Mouse (Mus musculus) liver, postnatal 0 days (tissue): ENCODE measurements around the gene Rbpj. TPM values are rescaled to one million over a fixed set of nuclear protein-coding genes. Genes with fewer than 3 reads are reported as not detected.

Experiments used
- ATAC-seq: fragments of 200-750 bp; cut with Nextera tagmentation; 2 replicates; pipeline ENCODE4 v1.8.0; 2017; ENCODE audit warnings: mild to moderate bottlenecking, moderate library complexity
- DNase-seq: peaks from one replicate; pipeline ENCODE4 v3.0.0-alpha.2; 2016
- H3K27ac ChIP-seq: fragments of 300-500 bp; sonication (generic); 2 replicates; pipeline ENCODE4 v1.5.1; 2014; ENCODE audit warnings: antibody characterized with exemption, moderate library complexity, mild to moderate bottlenecking, low read depth
- H3K27me3 ChIP-seq: fragments of 300-500 bp; sonication (generic); 2 replicates; pipeline ENCODE4 v1.6.1; 2014; ENCODE audit warnings: low read length, control low read depth, mixed read lengths; ENCODE audit not compliant: insufficient read depth
- H3K36me3 ChIP-seq: fragments of 300-500 bp; sonication (generic); replicated peaks from 2 replicates; pipeline ENCODE4 v1.6.1; 2014; ENCODE audit warnings: mild to moderate bottlenecking, control low read depth, low read length, moderate library complexity, mixed read lengths; ENCODE audit not compliant: insufficient read depth
- H3K4me1 ChIP-seq: fragments of 300-500 bp; sonication (generic); 2 replicates; pipeline ENCODE4 v1.6.1; 2014; ENCODE audit warnings: antibody characterized with exemption, mild to moderate bottlenecking, control low read depth; ENCODE audit not compliant: insufficient read depth
- H3K4me2 ChIP-seq: fragments of 300-500 bp; sonication (generic); 2 replicates; pipeline ENCODE4 v1.6.1; 2014; ENCODE audit warnings: low read depth, mild to moderate bottlenecking, low read length, moderate library complexity, mixed read lengths
- H3K4me3 ChIP-seq: fragments of 300-500 bp; sonication (generic); 2 replicates; pipeline ENCODE4 v1.5.1; 2014; ENCODE audit warnings: low read depth, low read length
- H3K9ac ChIP-seq: fragments of 300-500 bp; sonication (generic); replicated peaks from 2 replicates; pipeline ENCODE4 v1.6.1; 2014; ENCODE audit warnings: mild to moderate bottlenecking, moderate library complexity
- H3K9me3 ChIP-seq: fragments of 300-500 bp; sonication (generic); 2 replicates; pipeline ENCODE4 v1.6.1; 2016; ENCODE audit warnings: mild to moderate bottlenecking, control low read depth, low read length, mixed read lengths
- CTCF ChIP-seq: sonication (generic); IDR thresholded peaks from 2 replicates; pipeline ENCODE4 v1.5.1; 2016; ENCODE audit warnings: antibody characterized with exemption, low read depth
- EP300 ChIP-seq: IDR thresholded peaks from 2 replicates; pipeline ENCODE4 v1.6.1; 2016; ENCODE audit warnings: antibody characterized with exemption, low read depth, mild to moderate bottlenecking
- WGBS: fragments of 180-500 bp; shearing (Covaris S2); extraction: QIAGEN DNeasy Blood & Tissue Kit; methylation state at CpG from one replicate; pipeline ENCODE4 v1.1.7; 2014; ENCODE audit not compliant: insufficient replicate concordance; 5-methylcytosine and 5-hydroxymethylcytosine counted together
- polyA plus RNA-seq: library from polyadenylated mRNA; unstranded; fragments of >200 nt; fragmentation: Nextera tagmentation; extraction: Ambion mirVana; gene quantifications from 2 replicates; pipeline ENCODE4 v1.2.1, GENCODE M21; 2015

The Rbpj gene
- polyA plus RNA-seq: 6.1 and 6.4 TPM in 2 replicates

- 77% methylated on average over 9 of the region's 9 CpGs for WGBS
Observed at GRCm38 (mm10) chr5:53465883-53466282, at the start of gene Rbpj. Gene Rbpj (plus strand): TSS chr5:53466152.

GRCm38 (mm10) chr5:53420777-53421176 lies 45.2 kb upstream of the Rbpj start:
- TF ChIP-seq EP300 (no peak), CTCF (no peak)
- DNase-seq (no peak), ATAC-seq (no peak)
- H3K4me3 ChIP-seq: no peak overlapping the region
- H3K4me1 ChIP-seq: no peaks in the 10 kb centered on the region
- H3K27me3 ChIP-seq: no peaks in the 10 kb centered on the region
- H3K36me3 ChIP-seq: no peaks in the 10 kb centered on the region
- WGBS: 40% methylated on average over 1 of the region's 1 CpGs
- no peak overlapping the region for H3K4me2 ChIP-seq
- no peaks in the 10 kb centered on the region for H3K9me3 ChIP-seq
- H3K9ac ChIP-seq: no peak overlapping the region
- H3K27ac ChIP-seq: no peak overlapping the region

More at GRCm38 (mm10) chr5:53465883-53466282, at the start of gene Rbpj:
- Histone ChIP-seq H3K9me3 (no peaks in the 10 kb centered on the region), H3K4me2 (no peak within 1 kb of the TSS), H3K4me1 (no peaks in the 10 kb centered on the region), H3K9ac (no peak within 1 kb of the TSS), H3K27ac (no peak within 1 kb of the TSS), H3K4me3 (no peak within 1 kb of the TSS), H3K36me3 (no peaks in the 10 kb centered on the region), H3K27me3 (no peaks in the 10 kb centered on the region)
- ATAC-seq (no peak), DNase-seq (no peak)
- TF ChIP-seq EP300 (no peak), CTCF (no peak)

GRCm38 (mm10) chr5:53421291-53421690 lies 44.7 kb upstream of the Rbpj start:
- Histone ChIP-seq H3K36me3 (no peaks in the 10 kb centered on the region), H3K9ac (no peak overlapping the region), H3K9me3 (no peaks in the 10 kb centered on the region), H3K27me3 (no peaks in the 10 kb centered on the region), H3K4me3 (no peak overlapping the region), H3K27ac (no peak overlapping the region), H3K4me2 (no peak overlapping the region), H3K4me1 (no peaks in the 10 kb centered on the region)
- DNase-seq (no peak), ATAC-seq (no peak)
- no peak for TF ChIP-seq EP300
- no peak for TF ChIP-seq CTCF
- WGBS: 29% methylated on average over 4 of the region's 4 CpGs

- Histone ChIP-seq H3K4me1 (no peaks in the 10 kb centered on the region), H3K27ac (no peak overlapping the region), H3K4me3 (no peak overlapping the region), H3K4me2 (no peak overlapping the region), H3K9ac (no peak overlapping the region), H3K9me3 (no peaks in the 10 kb centered on the region), H3K36me3 (no peaks in the 10 kb centered on the region), H3K27me3 (no peaks in the 10 kb centered on the region)
- 72% methylated on average over 4 of the region's 4 CpGs for WGBS
- no peak for TF ChIP-seq EP300
- TF ChIP-seq CTCF: no peak
- DNase-seq: no peak
- no peak for ATAC-seq
Observed at GRCm38 (mm10) chr5:53427411-53427810, 38.5 kb upstream of the Rbpj start.

- H3K9ac ChIP-seq: no peak overlapping the region
- H3K27me3 ChIP-seq: no peaks in the 10 kb centered on the region
- DNase-seq: no peak
- no peaks in the 10 kb centered on the region for H3K9me3 ChIP-seq
- H3K4me2 ChIP-seq: no peak overlapping the region
- H3K36me3 ChIP-seq: no peaks in the 10 kb centered on the region
- H3K4me3 ChIP-seq: no peak overlapping the region
- ATAC-seq: no peak
- no peak overlapping the region for H3K27ac ChIP-seq
- 52% methylated on average over 10 of the region's 10 CpGs for WGBS
- no peak for TF ChIP-seq CTCF
- no peak for TF ChIP-seq EP300
- H3K4me1 ChIP-seq: no peaks in the 10 kb centered on the region
Observed at GRCm38 (mm10) chr5:53429683-53430477, 36.1 kb upstream of the Rbpj start.

- DNase-seq (no peak), ATAC-seq (no peak)
- Histone ChIP-seq H3K4me3 (no peak overlapping the region), H3K9ac (no peak overlapping the region), H3K4me1 (no peaks in the 10 kb centered on the region; the same call in 1 of the 2 replicates), H3K27me3 (no peaks in the 10 kb centered on the region), H3K4me2 (no peak overlapping the region), H3K9me3 (no peaks in the 10 kb centered on the region), H3K36me3 (no peaks in the 10 kb centered on the region), H3K27ac (no peak overlapping the region)
- TF ChIP-seq EP300: no peak
- TF ChIP-seq CTCF: no peak
- WGBS: 87% methylated on average over 4 of the region's 4 CpGs
Observed at GRCm38 (mm10) chr5:53432451-53432850, 33.5 kb upstream of the Rbpj start.
